Mouse (Mus musculus) fibroblast of lung, adult 2 months (primary cell): ENCODE measurements around the gene 3830417A13Rik.

Experiments used
- DNase-seq: peaks from one replicate; pipeline ENCODE4 v3.0.0-alpha.2; 2011; ENCODE audit warnings: low read depth

The 3830417A13Rik gene

GRCm38 (mm10) chrX:64173248-64173647 lies at the start of gene 3830417A13Rik:
3830417A13Rik (plus strand) TSS chrX:64173548.
- DNase-seq: no peak

GRCm38 (mm10) chrX:64152098-64152497 lies 21.2 kb upstream of the 3830417A13Rik start, which contains the start of gene Gm6760:
Gm6760 (minus strand) TSS chrX:64152198.
- no peak for DNase-seq

GRCm38 (mm10) chrX:64181246-64181645 lies 7.9 kb downstream of the 3830417A13Rik start:
- no peak for DNase-seq
